Mouse (Mus musculus) frontal cortex, postnatal 14 days (tissue): ENCODE measurements around the gene Cdca5.
"Not testable (repeated sequence)": the region's sequence is repeated elsewhere in the genome, so short reads cannot be mapped to it uniquely, and the experiment has no call there.

Source experiments
- DNase-seq, 2 experiments: peaks; one replicate each; pipeline ENCODE4 v3.0.0; 2022; ENCODE audit warnings: low spot score in 2 of 2

The Cdca5 gene

GRCm38 (mm10) chr19:6104476-6104875 lies 19.7 kb downstream of the Cdca5 start:
- no peak for DNase-seq

- DNase-seq = no peak
Observed at GRCm38 (mm10) chr19:6105586-6105985, 20.8 kb downstream of the Cdca5 start, which contains the start of gene Naaladl1. TSS of gene Naaladl1 (plus strand) at chr19:6105782.

- no peak for DNase-seq
Observed at GRCm38 (mm10) chr19:6113116-6113515, 28.3 kb downstream of the Cdca5 start.

- DNase-seq = no peak
Observed at GRCm38 (mm10) chr19:6116113-6116850, 31.5 kb downstream of the Cdca5 start.

GRCm38 (mm10) chr19:6117346-6117985 lies 32.7 kb downstream of the Cdca5 start:
- DNase-seq = no peak

GRCm38 (mm10) chr19:6117986-6118676 lies 33.3 kb downstream of the Cdca5 start, which contains the start of gene Sac3d1:
TSS of gene Sac3d1 (minus strand) at chr19:6118650.
- peak; percentile 81 to 86 for DNase-seq

- no peak for DNase-seq
Observed at GRCm38 (mm10) chr19:6118677-6119185, 33.9 kb downstream of the Cdca5 start.

- DNase-seq = no peak
Observed at GRCm38 (mm10) chr19:6121761-6122160, 37.0 kb downstream of the Cdca5 start.

GRCm38 (mm10) chr19:6123330-6123729 lies 38.5 kb downstream of the Cdca5 start:
- DNase-seq = no peak

GRCm38 (mm10) chr19:6124898-6125297 lies 40.1 kb downstream of the Cdca5 start:
- DNase-seq = no peak

GRCm38 (mm10) chr19:6126289-6126688 lies 41.5 kb downstream of the Cdca5 start:
- DNase-seq = no peak

GRCm38 (mm10) chr19:6126789-6127580 lies 42.2 kb downstream of the Cdca5 start:
- DNase-seq = no peak

- peak; percentile 91 to 94 for DNase-seq
Observed at GRCm38 (mm10) chr19:6127760-6128341, 43.1 kb downstream of the Cdca5 start, which contains the start of gene Snx15. TSS of gene Snx15 (minus strand) at chr19:6128304.

GRCm38 (mm10) chr19:6130414-6131128 lies 45.8 kb downstream of the Cdca5 start:
- DNase-seq = not testable (repeated sequence)

- no peak for DNase-seq
Observed at GRCm38 (mm10) chr19:6132171-6132827, 47.5 kb downstream of the Cdca5 start.

- DNase-seq = not testable (repeated sequence)
Observed at GRCm38 (mm10) chr19:6133197-6133596, 48.4 kb downstream of the Cdca5 start.

- no peak for DNase-seq
Observed at GRCm38 (mm10) chr19:6136397-6136796, 51.6 kb downstream of the Cdca5 start.

GRCm38 (mm10) chr19:6139701-6140100 lies 54.9 kb downstream of the Cdca5 start:
- no peak for DNase-seq

GRCm38 (mm10) chr19:6140374-6140677 lies 55.5 kb downstream of the Cdca5 start:
- DNase-seq = no peak
